Mouse (Mus musculus) right cerebral cortex, postnatal 25 days (tissue): ENCODE results near the gene Pcgf6.
"Not testable (repeated sequence)": the region's sequence is repeated elsewhere in the genome, so short reads cannot be mapped to it uniquely, and the experiment has no call there.

Experiments used
- DNase-seq: peaks from one replicate; pipeline ENCODE4 v3.0.0; 2022

Pcgf6 gene

DNA sequence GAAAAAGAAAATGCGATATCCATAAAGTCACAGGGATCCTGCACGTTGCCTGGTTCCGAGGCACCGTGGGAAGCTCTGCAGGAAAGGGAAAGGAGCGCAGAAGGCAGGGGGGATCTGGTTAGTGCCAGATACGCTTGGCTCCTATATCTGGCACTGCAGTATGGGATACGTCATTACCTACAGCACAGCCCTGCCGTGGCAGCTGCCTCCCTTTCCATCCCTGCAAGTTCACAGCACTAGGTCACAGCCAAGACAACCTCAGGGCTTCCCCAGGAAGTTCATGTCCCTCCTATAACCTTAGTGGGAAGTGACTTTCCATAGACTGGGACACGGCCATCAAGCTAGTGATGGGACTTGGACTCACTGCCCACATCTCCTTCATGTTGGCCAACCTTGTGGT lies 54.6 kb downstream of the Pcgf6 start:
- no peak for DNase-seq

DNA sequence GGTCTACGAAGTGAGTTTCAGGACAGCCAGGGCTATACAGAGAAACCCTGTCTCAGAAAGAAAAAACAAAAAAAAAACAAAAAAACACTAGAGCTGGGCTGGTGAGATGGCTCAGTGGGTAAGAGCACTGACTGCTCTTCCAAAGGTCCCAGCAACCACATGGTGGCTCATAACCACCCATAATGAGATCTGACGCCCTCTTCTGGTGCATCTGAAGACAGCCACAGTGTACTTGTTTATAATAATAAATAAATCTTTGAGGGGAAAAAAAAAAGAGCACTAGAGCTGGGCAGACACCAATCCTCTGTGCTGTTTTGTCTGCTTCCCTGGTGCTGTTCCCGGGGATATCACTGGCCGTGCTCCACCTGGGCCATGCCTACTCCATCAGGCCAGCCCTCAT lies 58.4 kb downstream of the Pcgf6 start:
- not testable (repeated sequence) for DNase-seq

DNA sequence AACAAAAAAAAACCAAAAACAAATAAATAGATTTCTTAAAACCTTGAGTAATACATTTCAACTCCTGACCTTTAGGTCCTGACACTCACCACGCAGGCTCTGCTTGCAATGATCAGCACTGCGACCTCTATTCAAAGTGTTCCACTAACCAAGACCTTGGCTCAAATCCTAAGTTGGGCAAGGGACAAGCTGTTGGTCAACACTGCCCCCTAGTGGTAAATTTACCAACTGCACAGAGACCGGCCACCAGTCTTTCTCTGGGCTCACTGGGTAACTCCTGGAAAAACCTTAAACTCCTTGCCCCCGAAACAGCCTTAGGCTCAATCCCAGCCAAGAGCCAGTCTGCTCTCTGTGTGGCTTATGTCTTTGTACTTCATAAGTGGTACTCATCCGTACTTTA lies 59.6 kb downstream of the Pcgf6 start:
- peak; percentile 74 for DNase-seq

DNA sequence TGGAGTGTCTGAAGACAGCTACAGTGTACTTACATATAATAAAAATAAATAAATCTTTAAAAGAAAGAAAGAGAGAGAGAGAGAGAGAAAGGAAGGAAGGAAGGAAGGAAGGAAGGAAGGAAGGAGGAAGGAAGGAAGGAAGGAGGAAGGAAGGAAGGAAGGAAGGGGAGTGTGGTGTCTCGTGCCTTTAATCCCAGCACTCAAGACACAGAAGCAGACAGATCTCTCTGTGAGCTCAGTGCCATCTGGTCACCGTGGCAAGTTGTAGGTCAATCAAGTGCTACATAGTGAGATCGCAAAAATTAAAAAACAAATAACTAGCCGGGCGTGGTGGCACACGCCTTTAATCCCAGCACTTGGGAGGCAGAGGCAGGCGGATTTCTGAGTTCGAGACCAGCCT lies 60.1 kb downstream of the Pcgf6 start:
- not testable (repeated sequence) for DNase-seq

DNA sequence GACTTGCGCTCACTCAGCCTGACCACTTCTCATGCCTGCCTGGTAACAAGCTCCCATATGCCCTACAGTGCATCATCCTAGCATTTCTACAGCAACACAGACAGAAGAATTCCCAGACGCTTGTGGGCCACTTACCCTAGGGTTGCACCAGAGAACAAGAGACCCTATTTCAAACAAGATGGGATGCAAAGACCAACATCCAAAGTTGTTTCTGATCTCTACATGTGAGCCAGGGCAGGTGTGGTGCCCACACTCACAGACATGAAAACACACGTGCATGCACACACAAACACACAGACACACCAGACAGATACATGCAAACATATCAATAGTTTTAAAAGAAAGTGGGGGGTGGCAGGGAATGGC lies 60.6 kb downstream of the Pcgf6 start:
- no peak for DNase-seq

DNA sequence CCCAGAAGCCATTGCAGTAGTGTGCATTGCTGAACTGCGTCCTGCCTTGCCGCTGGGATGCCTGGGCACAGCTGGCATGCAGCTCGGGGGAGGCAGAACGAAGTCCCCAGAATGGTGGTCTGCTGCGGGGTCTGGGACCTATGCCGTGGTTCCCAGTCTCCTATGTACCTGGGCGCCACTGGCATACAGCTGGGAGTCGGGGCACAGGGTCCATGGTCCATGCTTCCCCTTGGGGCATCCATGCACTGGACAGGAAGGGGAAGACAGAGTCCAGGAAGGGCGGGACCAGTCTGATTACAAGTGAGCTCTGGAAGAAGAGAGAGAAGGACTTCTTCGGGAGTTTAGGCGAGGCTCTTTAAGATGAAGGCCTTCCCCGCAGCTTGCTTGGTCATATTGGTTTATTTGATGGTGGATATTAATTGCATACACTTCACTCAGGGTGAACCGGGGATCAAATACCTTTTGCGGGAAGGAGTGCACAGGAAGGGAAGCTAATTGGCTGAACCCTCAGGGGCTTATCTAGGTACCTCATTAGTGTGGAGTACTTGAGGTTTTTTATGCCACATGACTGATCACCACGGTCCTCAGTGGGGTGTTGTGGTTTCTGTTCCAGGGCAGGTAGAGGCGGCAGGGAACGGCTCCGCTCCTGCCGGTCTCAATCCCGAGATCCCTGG lies 61.1 kb downstream of the Pcgf6 start:
- DNase-seq = no peak

DNA sequence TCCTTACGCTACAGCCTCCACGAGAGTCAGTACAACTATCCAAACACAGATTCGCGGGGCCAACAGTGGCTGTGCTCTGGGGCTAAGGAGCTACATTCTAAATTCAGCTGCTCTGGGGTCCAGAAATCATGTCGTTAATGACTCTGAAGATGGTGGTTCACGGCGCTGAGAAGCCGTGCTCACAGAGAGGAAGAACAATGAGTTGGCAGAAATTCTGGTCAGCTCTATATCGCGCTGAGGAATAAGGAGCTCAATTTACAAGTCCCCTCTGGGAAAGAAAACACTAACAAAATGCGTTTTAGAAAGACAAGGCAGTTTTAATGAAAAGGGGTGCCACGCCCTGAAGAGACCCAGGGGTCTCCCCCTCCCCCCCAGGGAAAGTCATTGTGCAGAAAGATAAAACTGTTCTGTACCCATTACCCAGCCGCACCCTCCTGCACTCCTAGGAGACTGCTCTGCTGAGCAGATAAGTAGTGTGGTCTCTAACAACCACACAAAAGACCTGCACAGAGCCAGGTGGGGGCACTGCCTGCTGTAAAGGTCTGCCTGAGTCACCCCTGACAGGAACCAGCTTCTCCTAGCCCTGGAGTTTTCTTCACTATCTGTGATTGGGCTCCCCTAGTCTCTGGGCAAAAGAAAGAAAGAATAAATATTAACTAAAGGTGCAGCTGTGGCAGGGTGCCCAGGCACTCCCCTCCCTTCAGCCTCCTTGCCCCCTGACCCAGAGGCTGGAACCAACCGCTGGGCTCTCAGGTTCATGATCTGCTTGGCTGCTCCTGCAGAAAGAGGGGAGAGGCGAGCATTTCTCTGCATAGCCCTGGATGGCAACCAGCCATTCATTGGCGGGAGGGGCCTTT lies 62.2 kb downstream of the Pcgf6 start:
- no peak for DNase-seq

DNA sequence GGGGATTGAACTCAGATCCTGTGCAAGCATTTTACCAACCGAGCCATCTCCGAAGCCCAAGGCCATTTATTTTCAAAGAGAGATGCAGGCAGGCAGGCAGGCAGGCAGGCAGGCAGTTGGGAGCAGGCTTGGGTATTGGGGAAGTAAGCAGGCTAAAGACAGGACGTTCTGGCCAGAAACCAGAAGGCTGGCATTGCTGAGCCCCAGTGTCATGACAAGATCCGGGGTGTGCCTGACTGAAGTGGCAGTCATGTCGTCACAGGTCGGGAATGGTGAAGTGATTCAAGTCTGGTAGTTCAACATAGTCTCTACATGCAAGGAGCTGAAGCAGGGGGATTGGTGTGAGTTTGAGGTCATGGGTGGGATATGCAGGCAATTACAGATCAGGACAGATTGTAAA lies 63.1 kb downstream of the Pcgf6 start:
- DNase-seq = no peak

DNA sequence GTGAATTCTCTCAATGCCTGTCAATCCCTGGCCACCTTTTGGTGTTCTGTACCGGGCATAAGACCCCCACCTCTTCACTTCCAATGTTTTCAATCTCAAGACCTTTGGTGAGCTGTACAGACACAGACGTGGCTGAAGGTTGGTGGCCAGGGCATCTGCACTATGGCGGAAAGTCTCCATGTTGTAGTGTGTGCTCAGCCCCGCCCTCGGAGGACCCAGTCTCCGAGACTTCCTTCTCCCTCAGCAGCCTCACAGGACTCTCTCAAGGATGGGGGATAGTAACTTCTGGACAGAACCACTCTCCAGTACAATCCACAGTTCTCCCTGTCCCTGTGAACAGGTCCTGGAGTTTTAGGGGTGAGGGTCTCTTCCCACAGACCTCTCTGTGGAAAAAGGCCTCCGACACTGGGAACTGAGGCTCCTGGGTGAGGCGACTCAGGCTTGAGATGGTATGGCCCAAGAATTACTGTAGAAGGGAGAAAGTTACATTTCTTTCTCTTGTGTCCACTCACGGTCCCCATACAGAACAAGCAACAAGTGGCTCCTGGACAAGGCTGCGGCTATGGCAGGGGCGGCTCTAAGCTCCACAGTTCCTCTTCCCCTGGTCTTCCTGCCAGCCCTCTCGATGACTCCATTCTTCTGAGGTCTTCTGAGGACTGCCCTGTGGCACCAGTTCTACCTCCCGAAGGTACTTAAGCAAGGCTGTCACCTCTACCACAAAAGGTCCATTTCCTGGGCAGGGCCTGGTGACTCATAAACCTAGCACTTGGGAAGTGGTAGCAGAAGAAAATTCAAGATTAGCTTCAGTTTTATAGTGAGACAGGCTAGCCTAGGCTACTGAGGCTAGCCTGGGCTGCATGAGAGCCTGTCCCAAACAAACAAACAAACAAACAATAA lies 65.7 kb downstream of the Pcgf6 start:
- no peak for DNase-seq

DNA sequence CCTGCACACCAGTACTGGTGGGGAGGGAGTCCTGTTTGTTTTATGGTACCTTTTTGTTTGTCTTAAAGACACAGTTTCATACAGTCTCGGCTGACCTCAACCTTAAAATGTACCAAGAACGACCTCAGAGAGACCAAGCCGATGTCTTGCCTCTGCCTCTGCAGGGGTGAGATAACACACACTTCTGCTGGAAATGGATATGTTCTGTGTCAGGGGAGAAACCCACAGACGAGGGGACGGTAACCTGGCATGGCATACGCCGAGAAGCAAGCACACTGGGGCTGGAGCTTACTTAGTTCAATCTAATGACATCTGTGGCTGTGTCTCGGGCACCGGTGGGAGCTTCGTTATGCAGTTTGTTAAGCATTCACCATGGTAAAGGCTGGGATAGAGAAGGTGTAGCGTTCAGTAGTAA lies 66.7 kb downstream of the Pcgf6 start:
- no peak for DNase-seq
